Mouse (Mus musculus) monocyte, adult 5-6 weeks (primary cell): ENCODE data around the gene Yjefn3. TPM values are rescaled to one million over a fixed set of nuclear protein-coding genes. Genes with fewer than 3 reads are reported as not detected.

Experiments used
- ATAC-seq: fragments of 153-309, 156-312 bp; replicated peaks from 2 replicates; pipeline ENCODE4 v1.8.0; 2017; ENCODE audit warnings: mild to moderate bottlenecking; ENCODE audit not compliant: low TSS enrichment, insufficient number of reproducible peaks, severe bottlenecking, poor library complexity, low FRiP score
- total RNA-seq: library from RNA; stranded (forward); fragments of 200-1000, 200-491, 200-594 nt; gene quantifications from 3 replicates; pipeline ENCODE4 v1.2.3, GENCODE M21; 2017

The Yjefn3 gene
- total RNA-seq, 1 experiment from 2014 or later: not detected

DNA sequence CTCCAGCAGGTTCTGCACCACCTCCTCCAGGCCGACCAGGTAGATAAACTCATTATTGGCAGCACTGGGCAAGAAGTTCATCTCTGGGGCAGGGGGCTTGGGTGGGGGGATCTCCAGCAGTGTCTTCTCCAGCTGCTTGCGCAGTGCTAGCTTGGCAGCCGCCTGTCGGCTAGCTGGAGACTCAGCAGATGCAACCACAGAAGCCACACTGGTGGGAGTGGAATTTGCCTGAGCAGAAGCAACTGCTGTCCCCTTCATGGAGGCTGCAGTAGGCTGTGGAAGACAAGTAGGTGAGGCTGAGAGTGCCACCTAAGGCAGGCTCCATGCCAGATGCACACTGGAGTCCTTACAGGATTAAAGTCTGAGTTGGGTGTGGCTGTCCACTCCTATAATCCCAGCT is 12.0 kb upstream of the Yjefn3 start:
- ATAC-seq: no peak

- ATAC-seq: no peak
Observed at GRCm38 (mm10) chr8:69912478-69913074, 10.1 kb upstream of the Yjefn3 start.

GRCm38 (mm10) chr8:69911917-69912316 is 9.4 kb upstream of the Yjefn3 start:
- ATAC-seq: no peak

DNA sequence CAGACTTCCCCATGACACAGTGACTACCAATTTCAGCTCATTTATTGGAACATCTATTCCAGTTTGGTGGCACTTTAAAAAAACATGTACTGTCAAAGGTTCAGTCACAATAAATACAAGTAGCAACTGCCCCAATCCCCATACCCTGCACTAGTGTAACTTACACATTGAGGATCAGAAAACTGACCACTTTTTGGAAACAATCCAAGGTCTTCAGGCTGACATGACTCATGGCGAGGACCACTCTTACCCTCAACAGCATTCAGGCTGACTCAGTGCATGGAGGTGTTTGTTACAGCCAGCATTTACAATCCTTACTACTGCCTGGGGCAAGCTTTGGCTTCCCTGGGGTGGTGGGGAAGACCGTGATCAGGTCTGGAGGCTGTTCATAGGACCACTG is 4.6 kb upstream of the Yjefn3 start:
- ATAC-seq: no peak

GRCm38 (mm10) chr8:69906260-69906659 is 3.7 kb upstream of the Yjefn3 start:
- ATAC-seq: no peak

DNA sequence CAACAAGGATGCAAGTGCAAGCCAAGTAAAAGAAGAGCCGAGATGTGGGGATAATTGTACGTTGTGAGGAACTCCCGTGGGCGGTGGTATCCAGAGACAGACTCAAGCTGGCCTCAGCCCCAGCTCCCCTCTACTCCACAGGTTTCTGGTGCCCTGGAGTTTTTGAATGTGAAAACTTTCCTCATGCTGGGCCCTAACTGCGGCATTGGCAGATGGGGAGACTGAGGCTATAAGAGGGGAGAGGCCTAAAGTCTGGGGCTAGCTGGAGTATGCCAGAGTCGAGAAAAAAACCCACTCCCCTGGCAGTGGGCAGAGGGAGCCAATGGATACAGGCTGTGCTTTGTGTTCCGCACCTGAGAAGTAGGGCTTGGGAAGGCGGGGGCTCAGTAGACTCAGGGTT is 1.6 kb upstream of the Yjefn3 start:
- no peak for ATAC-seq

DNA sequence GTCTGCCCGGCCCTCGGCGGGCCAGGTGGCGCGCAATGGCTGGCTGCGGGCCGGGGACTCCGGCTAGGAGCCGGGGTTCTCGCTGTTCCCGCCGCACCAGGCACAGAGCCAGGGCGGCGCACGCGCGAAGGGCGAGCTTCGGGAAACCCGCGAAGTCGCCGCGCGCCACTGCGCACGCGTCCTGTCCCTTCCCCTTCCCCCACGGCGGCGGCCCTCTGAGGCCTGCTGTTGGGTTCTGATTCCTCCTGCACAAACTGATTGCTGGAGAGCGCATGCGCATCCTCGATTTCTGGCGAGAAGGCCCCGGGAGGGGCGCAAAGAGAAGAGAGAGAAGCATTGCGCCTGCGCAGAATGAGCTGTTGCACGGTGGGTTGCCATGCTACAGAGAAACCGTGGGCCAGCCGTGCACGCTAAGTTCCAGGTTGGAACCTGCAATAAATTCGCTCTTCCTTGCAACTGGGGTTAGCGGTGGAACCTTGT is 591 bp upstream of the Yjefn3 start:
- ATAC-seq: peak; percentile 71

DNA sequence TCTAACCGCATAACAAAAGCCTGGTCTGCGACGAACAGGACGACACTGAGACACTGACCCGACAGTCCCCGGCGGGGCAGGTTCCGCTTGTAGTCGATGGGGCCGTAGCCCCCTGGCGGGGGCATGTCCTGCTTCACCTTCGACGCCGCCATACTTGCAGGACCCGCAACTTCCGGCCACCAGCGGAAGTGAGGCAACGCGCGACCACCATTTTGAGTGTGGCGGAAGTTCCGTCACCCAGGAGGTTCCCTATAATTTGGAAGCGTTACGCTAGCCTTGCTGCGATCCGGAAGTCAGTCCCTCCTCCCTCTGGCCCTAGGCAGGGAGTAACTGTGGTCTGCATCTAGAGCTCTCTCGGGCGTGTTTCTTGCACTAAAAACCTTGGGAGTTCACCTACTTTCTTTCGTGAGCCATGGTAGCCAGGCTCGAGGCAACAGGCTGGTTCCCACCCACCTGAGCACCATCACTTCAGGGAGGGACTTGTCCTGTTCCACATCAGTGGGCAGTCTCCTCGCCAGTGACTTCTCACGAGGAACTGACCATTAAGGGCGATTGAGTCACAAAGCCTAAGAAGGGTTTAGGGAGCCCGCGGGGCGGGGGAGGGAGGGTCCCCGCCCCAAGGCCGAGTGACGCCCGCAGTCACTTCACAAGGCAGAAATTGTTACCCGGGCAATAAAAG is 889 bp downstream of the Yjefn3 start:
- ATAC-seq: peak; percentile 79

GRCm38 (mm10) chr8:69900895-69901451 is 1.5 kb downstream of the Yjefn3 start:
- no peak for ATAC-seq

- no peak for ATAC-seq
Observed at GRCm38 (mm10) chr8:69899876-69900275, 2.6 kb downstream of the Yjefn3 start.

- no peak for ATAC-seq
Observed at GRCm38 (mm10) chr8:69897857-69898256, 4.7 kb downstream of the Yjefn3 start.

- ATAC-seq: no peak
Observed at GRCm38 (mm10) chr8:69895772-69896451, 6.6 kb downstream of the Yjefn3 start.

GRCm38 (mm10) chr8:69894836-69895332 is 7.6 kb downstream of the Yjefn3 start:
- no peak for ATAC-seq

DNA sequence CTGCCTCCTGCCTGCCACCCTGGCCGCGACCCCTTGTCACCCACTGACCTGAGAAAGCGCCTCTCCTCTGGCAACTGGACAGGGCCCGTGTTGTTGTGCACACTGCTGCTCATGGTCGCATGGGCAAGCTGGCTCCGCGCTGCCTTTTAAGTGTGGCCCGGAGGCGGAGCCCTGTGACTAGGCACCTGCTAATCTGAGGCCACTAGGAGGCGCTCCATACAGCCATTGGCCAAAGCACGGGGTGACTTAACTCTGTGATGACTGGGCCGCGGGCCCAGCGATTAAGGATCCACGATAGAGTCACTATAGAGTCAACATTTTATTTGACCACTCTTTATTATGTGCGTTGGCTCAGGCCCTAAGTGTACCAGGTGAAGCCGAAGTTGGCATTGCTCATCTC is 8.6 kb downstream of the Yjefn3 start:
- ATAC-seq: no peak

- no peak for ATAC-seq
Observed at GRCm38 (mm10) chr8:69890813-69891241, 11.7 kb downstream of the Yjefn3 start.

DNA sequence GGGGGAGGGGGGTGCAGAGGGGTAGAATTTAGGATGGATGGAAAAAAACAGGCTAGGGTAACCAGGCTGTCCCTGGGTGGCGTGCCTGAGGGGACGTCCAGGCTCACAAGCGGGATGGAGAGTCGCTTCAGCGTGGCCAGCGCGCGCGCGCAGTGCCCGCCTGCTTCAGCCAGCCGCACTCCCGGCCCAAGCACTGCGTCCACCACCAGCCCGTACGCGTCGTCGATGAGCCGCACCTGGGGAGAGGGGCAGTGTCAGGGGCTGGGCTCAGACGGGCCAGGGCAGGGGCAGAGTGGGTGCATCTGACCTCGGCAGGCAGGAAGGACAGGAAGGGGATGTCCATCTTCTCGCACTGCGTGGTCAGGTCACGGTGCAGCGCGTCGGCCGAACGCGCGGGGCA is 13.6 kb downstream of the Yjefn3 start:
- no peak for ATAC-seq

DNA sequence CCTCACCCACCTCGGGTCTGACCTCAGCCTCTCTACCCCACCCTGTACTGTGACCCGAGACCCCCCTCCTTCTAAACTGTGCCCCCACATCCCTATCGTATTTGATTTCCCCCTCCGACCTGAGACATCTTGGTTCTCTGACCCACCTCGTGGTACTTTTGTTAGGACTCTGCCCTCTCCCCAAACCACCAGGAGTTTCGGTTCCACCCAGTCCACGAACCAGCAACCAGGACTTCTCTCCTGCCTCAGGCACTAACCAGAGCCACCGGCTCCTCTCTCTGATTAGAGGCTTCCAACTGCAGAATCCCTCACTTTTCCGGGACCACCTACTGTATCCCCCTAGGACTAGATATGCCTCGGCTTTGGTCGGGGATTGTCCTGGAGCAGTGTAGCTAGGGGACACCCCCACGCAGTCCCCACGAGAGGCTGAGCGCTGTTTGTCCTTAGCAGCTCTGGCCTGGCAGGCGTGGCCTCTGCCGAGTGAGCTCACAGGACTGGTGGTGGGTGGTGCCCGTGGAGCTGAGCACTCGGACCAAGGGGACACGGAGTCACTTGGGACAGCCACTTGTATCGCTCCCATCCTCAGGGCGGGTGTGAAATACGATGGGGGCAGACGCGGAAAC is 14.2 kb downstream of the Yjefn3 start:
- no peak for ATAC-seq

GRCm38 (mm10) chr8:69887289-69888243 is 14.9 kb downstream of the Yjefn3 start, which contains the start of gene Cilp2:
Cilp2 (minus strand) TSS chr8:69887687.
- ATAC-seq: 0 out of 2 replicates have a peak, but pooled peaks have one; percentile 16
